Mouse (Mus musculus): ENCODE data around the gene Edn3.

Gene Edn3

DNA sequence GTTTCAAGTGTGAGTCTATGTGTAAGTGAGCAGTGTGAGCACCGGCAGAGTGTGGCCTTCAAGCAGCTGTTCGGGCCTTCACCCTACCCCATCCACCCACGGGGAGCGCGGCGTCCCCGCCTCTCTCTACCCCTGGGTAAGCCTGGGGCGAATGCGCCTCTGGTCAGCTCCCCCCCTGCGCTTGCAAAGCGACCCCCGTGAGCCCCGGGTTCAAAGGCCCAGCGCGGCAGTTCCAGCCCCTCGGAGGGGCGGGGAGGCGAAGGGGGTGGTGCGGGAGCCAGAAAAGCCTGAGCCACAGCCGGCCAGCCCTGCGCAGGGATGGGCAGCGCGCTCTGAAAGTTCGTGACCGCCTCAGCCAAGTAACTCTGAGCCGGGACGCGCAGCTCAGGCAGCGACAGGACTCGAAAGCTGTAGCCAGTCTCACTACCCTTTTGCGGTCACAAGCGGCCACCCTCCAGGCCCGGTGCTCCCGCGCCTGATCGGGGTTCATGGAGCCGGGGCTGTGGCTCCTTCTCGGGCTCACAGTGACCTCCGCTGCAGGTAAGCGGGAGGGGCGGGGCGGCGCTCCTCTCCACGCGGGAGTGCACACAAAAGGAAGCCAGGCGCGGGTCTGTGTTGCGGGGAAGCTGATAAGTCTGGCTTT is at the start of gene Edn3:
Gene Edn3, plus strand, starts transcription at position 141 of the 643 bp plus-strand sequence.
- no peak for DNase-seq (ENCODE audit: low read depth)

DNA sequence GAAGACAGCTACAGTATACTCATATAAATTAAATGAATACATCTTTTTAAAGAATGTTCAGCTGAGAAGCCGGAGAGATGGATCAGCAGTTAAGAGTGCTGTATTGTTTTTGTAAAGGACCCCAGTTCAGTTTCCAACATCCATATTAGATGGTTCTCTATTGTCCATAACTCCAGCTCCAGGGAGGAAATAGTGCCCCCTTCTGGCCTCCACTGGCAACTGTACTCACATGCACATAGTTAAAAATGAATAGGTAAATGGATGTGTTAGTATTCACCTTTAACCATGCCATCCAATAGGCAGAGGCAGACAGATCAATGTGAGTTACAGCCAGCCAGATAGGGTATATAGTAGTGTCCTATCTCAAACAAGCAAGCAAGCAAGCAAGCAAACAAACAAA is 48.4 kb upstream of the Edn3 start:
- DNase-seq (ENCODE audit: low read depth) = no peak

DNA sequence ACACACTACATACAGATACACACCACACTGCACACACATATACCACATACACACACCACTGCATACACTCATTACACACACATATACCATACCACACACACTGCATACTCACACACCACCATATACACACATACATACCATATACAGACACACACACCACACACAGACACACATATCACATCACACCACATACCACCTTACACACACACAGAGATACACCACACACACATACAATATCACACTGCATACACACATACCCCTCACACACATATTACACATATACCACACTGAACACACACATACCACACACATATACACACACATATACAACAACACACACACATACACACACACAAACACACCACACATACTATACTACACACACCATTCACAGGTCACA is 44.5 kb upstream of the Edn3 start:
- no peak for DNase-seq (ENCODE audit: low read depth)

DNA sequence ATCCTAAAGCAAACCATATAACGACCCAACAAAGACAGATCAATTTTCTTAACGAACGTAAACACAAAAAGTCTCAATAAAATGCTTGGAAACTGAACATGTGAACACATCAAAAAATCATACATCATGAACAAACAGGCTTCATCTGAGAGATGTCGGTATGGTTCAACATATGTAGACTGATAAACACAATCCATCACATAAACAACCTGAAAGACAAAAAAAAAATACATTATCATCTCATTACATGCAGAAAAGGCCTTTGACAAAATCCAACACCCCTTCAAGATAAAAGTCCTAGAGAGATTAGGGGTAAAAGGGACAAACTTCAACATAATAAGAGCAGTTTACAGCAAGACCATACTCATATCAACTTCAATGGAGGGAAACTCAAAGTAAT is 42.6 kb upstream of the Edn3 start:
- no peak for DNase-seq (ENCODE audit: low read depth)

DNA sequence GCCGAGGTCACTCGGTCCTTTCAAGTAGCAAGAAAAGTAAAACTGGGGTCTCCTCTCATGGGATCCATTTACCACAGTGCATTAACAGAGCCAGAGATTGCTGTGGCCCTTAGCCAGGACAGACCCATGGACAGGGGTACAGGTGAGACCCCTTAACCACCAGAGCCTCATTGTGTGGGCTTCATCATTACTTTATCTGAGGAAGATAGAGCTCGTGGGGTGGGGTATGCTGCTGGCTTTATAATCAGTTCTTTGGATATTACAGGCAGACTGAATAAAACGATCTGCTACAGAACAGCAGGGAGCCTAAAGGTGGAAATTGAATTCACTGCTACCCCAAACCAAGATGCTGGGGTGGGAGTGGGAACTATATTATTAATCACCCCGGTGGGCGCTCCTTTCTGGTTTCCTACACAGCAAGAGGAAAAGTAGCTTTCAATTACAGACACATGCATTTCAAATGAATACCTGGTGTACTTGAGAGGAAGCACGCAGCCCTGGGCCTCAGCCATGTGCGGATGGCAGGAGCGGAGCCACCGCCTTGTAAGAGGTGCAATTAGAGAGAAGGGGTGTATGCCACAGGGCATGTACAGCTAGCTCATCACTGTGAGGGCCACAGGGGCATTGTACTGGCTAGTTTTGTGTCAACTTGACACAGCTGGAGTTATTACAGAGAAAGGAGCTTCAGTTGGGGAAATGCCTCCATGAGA is 33.1 kb upstream of the Edn3 start:
- DNase-seq (ENCODE audit: low read depth) = no peak

DNA sequence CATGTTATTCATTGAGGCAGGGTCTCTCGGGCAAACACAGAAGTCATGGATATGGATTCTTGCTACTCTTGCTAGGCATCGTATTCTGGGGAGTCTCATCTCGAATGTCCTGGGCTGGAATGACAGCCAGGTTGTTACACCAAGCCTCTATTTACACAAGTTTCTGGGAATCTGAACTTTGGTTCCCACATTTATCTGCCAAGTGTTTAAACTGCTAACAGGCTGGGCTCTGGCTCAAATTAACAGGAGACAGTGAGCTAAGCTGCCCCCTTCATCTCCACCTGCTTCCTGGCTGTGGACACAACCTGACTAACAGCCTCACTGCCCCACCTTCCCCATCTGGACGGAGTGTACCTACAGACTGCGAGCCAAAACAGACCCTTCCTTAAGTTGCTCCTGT is 28.5 kb upstream of the Edn3 start:
- no peak for DNase-seq (ENCODE audit: low read depth)

DNA sequence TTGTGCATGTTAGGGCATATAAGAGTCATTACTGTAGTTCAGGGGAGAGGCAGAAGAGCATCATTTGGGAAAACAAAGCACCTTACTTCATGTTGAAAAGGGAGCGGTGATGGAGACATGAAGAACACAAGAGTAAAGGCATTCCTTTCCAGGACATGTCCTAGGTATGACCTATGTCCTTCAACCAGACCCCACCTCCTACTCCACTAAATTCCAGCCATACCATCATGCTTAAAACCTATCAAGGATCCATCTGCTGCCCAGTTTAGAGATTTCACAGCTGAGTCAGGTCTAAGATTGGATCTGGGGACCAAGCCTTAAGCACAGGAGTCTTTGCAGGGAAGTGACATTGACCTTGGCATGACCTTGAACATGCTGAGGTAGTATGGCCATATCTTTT is 25.1 kb upstream of the Edn3 start:
- no peak for DNase-seq (ENCODE audit: low read depth)

DNA sequence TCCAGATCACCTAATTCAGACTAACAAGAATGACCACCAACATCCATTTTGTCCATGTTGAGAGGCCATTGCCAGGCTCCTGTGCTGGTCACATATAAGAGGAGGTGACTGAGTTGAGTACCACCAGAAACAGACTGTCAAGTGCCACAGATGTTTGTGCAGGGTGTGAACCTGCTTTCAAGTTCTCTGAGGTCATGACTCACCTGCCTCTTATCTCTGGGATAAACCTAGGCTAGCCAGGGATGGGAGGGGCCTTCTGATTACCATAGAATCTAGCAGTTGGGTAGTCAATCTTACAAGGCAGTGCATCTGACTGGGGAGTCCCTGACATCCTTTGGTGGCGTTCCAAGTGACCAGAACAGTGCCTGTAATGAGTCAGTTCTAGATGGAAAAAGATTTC is 13.2 kb upstream of the Edn3 start:
- DNase-seq (ENCODE audit: low read depth) = no peak

DNA sequence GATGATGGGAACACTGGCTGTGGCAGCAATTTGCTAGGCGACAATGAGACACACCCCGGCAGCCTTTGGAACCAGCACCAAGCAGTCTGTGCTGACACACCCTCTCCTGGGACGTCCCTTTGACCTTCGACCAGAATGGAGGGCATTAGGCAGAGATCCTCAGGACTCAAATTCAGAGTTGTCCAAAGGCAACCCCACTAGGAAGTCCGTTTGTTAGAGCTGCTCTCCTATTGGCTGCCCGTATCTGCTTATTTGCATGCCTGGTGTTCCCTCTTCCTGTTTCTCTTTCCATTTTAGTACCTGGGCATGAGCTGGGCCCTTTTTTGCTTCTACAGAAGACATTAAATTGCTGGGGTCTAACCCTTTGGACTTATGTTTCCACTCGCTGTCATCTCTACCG is 12.0 kb upstream of the Edn3 start:
- no peak for DNase-seq (ENCODE audit: low read depth)

DNA sequence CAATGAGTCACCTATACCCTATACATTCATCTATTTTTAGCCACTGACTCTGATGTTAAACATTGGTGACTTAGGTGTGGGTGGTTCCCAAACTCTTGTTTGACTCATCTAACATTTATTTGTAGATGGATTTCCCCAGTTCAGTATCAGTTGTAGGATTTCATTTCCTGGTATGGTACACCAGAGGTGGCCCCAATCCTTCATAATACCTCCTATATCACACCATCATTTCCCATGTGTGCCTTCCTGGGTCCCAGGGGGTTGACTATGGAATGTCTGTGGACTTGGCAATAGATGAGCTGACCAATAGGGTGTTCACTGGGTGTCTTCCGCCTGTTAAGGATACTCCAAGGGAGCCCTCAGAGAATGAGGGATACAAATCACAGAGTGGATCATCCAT is 7.2 kb upstream of the Edn3 start:
- no peak for DNase-seq (ENCODE audit: low read depth)

DNA sequence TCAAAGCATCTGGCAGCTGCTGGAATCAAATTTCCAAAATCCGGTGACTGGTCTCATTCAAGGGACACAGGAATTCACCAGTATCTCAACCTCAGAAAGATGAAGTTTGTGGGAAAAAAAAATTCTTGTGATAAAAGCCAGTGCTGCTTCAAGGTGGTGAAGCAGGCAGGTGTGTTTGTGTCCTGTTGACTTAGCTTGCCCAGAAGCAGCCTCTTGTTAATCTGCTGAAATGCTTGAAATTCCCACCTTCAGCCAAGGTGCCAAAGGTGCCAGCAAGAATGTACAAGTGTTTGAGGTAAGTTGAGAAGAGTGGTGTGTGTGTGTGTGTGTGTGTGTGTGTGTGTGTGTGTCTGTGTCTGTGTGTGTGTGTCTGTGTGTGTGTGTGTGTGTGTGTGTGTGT is 6.2 kb upstream of the Edn3 start:
- DNase-seq (ENCODE audit: low read depth) = no peak

DNA sequence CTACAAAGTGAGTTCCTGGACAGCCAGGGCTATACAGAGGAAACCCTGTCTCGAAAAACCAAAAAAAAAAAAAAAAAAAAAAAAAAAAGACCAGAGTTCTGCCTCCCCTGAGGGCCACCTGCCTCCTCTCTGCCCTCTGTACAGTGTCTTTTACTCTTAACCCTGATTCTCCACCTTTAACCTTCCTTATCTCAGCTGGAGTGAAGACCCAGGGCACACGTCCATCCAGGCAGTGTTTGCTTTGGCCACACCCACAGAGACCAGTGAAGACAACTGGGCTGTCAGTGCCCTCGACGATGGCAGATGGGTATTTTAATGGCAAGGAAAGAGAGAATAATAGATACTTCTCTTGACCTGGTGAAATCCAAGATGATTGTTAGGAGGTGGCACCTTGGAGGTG is 1.2 kb upstream of the Edn3 start:
- DNase-seq (ENCODE audit: low read depth) = no peak

DNA sequence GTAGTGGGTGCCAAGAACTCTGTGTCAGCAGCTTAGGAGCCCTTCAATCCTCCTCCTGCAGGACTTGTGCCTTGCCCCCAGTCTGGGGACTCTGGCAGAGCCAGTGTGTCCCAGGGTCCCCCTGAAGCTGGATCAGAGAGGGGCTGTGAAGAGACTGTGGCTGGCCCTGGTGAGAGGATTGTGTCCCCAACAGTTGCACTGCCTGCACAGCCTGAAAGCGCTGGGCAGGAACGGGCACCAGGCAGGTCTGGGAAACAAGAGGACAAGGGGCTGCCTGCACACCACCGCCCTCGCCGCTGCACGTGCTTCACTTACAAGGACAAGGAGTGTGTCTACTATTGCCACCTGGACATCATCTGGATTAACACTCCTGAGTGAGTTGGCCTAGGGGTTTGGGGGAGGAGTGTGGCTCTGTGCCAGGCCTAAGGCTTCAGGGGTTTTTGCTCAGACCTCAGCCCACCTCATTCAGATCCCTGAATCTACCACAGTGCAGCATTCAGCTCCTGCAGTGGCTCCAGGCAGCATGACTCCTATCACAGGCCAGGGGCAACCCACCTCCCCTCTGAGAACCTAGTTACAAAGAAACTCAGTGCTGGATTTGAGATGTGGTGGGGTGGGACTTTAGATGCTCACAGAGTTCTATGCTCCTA is 1.2 kb downstream of the Edn3 start:
- DNase-seq (ENCODE audit: low read depth) = no peak

DNA sequence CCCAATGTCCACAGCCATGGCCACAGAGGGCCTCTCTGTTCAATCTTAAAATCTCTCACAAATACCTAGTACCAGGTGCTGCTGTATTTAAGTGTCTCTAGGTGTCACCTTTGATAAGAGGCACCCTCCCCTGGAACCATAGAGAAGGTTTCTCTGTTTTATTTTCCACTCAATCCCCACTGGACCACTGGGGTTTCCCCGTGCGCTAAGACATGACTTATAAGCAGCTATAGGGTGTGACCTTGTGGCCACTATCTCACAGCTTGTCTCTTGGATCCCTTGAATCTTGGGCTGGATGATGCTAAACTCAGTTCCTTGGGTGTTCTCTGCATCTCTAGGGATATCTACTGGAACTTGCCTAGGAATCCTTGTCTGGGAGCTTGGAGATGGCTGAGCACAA is 1.9 kb downstream of the Edn3 start:
- DNase-seq (ENCODE audit: low read depth) = no peak

DNA sequence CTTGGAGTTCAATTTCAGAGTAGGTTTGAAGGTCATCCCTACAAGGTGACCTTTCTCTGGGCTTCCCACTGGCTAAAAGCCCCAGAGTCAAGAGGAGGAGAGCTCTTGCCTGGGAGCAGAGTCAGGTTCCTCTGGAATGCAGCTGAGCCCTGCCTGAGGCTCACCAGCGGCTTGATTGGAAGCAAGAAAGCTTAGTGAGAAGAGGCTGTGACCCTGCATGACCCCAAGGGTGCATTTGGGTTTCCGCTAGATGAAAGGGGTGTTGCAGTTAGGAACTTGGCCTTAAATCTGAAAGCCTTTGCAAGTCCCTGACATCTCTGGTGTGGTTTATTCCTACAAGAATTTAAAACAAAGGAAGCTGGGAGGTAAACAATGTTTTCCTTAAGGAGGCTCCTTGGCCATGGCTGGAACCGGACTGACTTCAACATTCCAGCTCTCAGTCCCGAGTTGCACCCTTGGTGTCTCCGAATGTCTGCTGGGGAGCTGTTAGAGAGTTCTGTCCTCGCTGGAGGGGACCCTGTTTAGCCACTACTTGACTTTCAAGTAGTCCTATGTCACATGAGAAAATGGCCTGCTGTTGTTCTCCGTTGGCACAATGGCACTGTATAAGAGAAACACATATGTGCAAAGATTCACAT is 8.6 kb downstream of the Edn3 start:
- no peak for DNase-seq (ENCODE audit: low read depth)

DNA sequence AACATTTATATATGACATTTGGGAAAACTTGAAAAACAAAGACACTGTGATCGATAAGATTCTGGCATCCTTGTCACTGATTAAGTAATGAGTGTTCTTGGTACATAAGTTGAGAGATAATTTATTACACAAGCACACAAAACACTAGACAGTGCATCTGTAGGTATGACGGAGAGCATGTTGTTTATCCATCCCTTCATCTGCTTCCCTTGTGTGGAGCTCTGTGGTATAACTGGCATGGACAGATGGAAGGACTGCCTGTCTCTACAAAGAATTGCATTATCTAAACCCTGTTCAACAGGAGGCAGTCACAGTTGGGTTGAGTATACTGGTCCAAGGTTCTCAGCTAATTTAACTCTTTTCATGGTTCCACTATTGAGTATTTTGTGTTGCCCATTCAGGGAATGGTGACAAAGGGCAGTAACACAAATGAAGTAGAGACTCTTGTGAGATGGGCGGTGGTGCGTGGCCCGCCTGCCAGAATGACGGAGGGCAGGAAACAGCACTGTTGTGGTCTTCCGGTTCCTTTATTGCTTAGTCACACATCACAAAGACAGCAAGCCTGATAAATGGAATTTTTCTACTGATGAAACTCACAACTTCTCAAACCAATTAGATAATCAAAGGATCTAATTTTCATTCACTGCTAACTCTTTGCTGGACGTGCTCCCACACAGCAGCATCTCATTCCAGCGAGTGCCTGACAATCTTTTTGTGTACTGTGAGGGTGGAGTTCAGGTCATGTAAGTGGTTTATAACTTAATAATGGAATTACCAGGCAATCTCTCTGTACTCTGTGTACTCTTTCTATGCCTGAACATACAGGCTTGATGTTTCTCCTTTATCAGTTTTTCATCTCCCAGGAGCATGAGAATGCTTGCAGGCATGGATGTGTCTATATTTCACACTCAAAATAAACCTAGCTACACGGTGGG is 14.0 kb downstream of the Edn3 start:
- no peak for DNase-seq (ENCODE audit: low read depth)

DNA sequence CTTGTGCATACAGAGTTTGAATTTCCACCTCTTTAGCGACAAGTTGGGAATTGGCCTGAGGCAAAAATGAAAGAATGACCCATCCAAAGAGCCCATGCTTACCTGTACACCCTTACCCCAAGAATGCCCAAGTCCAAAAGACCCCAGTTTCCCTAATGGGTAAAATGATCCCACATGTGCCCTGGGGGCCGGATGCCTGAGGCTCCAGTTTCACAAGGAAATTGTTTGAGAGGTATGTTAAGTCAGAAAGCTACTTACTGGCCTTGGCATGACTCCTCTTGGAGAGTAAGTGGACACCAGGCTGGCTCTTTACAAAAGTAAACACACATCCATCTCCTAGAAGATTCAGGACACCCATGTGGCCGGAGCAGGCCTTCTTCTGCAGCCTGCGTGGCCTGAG is 21.6 kb downstream of the Edn3 start:
- DNase-seq (ENCODE audit: low read depth) = no peak

DNA sequence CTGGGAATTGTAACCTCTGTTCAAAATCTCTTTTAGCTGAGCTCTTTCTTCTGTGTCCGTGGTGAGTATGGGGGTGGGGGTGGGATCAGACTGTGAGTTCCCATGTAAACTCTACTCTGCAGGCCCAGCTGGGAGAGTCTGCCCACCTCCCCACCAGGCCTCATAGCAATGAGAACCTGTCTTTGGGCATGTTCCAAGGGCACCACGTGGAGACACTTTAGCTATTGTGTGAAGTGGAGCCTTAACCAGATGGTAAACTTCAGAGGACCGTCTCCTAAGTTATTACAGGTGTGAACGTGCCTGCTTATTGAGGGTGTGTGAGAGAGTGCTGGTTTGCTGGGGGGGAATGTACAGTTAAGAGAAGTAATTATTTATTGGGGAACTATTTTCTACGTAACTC is 22.5 kb downstream of the Edn3 start:
- no peak for DNase-seq (ENCODE audit: low read depth)

DNA sequence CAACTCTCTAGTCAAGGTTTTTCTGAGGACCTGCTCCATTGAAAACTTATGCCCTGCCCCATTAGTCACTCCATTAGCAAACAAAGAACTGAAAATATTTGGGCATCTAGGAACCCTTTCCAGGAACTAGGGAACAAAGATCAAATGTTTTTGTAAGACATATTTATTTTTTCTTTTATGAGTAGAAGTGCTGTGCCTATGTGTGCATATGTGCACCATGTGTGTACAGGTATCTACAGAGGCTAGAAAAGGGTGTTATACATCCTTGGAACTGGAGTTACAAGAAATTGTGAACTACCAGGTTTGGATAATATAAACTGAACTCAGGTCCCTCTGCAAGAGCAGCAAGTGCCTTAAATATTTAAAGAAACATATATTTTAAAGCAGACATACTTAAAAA is 28.4 kb downstream of the Edn3 start:
- no peak for DNase-seq (ENCODE audit: low read depth)

DNA sequence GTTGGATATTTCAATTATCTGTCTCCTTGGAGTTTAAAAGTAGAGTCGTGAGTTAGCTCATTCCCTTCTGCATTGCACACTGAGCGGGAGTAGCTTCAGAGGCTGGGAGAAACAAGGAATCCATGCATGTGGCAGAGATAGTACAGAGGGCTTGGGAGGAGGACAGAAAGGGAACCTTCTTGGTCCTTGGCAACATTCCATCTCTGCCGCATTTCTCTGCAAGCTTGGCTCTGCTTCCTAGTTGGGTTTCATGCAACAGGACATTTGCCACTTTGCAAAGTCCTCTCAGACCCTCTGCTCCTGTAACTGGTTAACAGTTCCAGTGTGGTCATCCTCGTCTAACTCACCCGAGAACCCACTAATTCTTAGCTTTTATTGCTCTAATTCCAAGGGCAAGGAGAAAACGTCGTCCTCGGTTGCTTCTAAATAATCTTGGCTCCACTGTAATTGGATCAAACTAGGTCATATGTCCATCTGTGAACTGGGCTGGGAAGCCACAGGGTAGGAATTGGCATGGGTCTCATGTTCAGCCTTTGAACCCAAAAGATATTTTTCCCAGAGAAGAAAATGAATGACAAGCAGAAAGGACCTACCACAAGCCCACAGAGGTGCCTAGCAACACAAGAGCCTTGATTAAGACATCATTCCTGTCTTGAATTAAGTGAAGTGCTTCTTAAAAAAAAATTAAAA is 32.2 kb downstream of the Edn3 start:
- no peak for DNase-seq (ENCODE audit: low read depth)

DNA sequence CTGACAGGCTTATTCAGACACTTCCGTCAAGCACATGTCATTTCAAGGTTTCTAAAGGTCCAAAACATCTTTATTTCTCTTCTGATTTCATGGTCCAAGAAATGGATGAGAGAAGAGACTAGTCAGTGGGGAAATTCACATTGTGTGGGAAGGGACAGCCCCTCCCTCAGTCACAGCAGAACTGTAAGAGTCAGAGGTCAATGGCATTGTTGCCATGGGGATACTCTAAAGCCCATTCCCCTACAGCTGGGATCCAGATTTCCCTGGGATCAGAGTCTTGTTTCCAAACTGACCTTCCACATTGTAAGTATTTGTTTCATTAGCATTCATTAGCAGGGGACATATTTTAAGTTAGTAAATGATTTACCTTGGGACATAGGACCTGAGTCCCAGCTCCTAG is 32.8 kb downstream of the Edn3 start:
- DNase-seq (ENCODE audit: low read depth) = no peak
